Mouse (Mus musculus): Measurements from ENCODE around the gene Mrm2. TPM values are rescaled to one million over a fixed set of nuclear protein-coding genes. Genes with fewer than 3 reads are reported as not detected.

Mrm2 gene
- 0.73 TPM for polyA plus RNA-seq (2014; fragmentation: Illumina TruSeq; extraction: RNeasy Lipid Tissue Mini Kit (QIAGEN cat#74804); ENCODE audit: low read depth, low replicate concordance)

DNA sequence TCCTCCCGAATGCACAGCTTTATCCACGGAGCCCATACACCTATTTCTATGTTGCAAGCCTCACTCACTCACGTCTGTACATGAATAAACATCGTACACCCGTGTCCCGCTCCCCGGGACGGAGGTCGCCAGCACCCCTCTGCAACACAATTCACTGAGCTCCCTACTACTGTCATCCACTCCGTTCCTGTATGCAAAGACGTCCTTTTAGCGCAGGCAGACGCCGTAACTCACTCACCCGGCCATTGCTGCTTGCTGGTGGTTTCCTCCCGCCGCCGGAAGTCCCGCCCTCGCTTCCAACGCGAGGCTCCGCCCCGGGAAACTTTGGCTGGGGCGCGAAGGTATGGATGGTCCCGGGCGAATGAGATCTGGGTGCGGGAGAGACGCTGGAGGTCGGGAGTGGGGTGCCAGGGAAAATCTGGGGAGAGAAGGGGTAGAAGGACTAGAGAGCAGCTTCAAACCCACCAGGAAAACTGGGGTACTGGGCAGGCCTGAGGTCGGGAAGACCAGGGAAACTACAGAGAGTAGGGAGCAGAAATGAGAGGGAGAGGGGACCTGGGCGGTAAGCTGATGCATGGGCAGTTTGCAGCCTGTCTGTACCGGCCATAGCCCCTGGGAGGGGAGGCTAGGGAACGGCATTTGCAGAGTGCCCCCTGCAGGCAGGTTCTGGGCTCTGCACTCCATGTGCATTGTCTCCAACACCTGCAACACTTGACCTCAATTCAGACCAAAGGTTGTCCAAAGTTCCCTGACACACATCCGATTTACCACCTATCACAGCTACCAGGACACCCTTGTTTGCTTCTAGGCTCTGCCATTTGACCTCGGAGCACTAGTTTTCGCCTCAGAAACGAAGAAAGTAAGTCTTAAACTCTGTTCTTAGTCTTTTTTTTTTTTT is at the start of gene Mrm2:
Mrm2 (minus strand) TSS at position 284 of the 898 bp plus-strand sequence.

GRCm38 (mm10) chr5:140321042-140321755 is 10.5 kb downstream of the Mrm2 start, which contains the start of the genes Mad1l1 and Nudt1:
Gene Mad1l1, minus strand, starts transcription at chr5:140321552.
Gene Nudt1, plus strand, starts transcription at chr5:140321656.

Other genes starting within 250 kb of the Mrm2 start
- not detected for gene Mad1l1, start 10.3 kb downstream of the Mrm2 start, polyA plus RNA-seq (2014; fragmentation: Illumina TruSeq; extraction: RNeasy Lipid Tissue Mini Kit (QIAGEN cat#74804); ENCODE audit: low read depth, low replicate concordance)
- gene Nudt1, start 10.2 kb downstream of the Mrm2 start, polyA plus RNA-seq (2014; fragmentation: Illumina TruSeq; extraction: RNeasy Lipid Tissue Mini Kit (QIAGEN cat#74804); ENCODE audit: low read depth, low replicate concordance): 0.53 TPM
- gene Snx8, start 57.4 kb upstream of the Mrm2 start, polyA plus RNA-seq (2014; fragmentation: Illumina TruSeq; extraction: RNeasy Lipid Tissue Mini Kit (QIAGEN cat#74804); ENCODE audit: low read depth, low replicate concordance): 0.36 TPM
- 25.0 TPM for gene Eif3b, start 87.4 kb upstream of the Mrm2 start, polyA plus RNA-seq (2014; fragmentation: Illumina TruSeq; extraction: RNeasy Lipid Tissue Mini Kit (QIAGEN cat#74804); ENCODE audit: low read depth, low replicate concordance)
- gene Gm4869, start 113.7 kb upstream of the Mrm2 start, polyA plus RNA-seq (2014; fragmentation: Illumina TruSeq; extraction: RNeasy Lipid Tissue Mini Kit (QIAGEN cat#74804); ENCODE audit: low read depth, low replicate concordance): not detected
- not detected for gene Chst12, start 173.7 kb upstream of the Mrm2 start, polyA plus RNA-seq (2014; fragmentation: Illumina TruSeq; extraction: RNeasy Lipid Tissue Mini Kit (QIAGEN cat#74804); ENCODE audit: low read depth, low replicate concordance)
- not detected for gene Grifin, start 233.2 kb upstream of the Mrm2 start, polyA plus RNA-seq (2014; fragmentation: Illumina TruSeq; extraction: RNeasy Lipid Tissue Mini Kit (QIAGEN cat#74804); ENCODE audit: low read depth, low replicate concordance)

All from kidney, adult 10 weeks (tissue).